Mouse (Mus musculus): ENCODE results near the gene Sec22c.

DNA sequence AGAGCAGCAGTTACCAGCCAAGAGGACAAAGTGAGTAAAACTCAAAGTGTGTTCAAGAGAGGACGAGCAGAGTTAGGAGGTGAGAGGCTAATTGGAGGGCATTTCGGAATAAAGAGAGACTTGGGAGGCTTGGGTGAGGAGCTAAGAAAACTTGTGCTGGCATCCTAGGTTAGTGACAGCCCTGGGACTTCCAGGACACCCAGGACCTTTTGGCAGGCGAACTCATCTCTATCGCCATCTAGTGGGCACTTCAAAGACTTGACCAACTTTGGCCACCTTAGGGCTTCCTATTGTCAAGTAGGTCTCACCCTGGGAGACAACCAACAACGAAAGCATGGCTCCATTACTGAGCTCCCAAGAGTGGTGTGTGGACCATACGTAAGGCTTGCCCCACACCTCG, 34.0 kb downstream of the Sec22c start:
- TF ChIP-seq POLR2A (IDR thresholded peaks at IDR 0.05; ENCODE audit: low read depth, low read length) (no peak), CTCF (IDR thresholded peaks at IDR 0.05; ENCODE audit: borderline replicate concordance, insufficient read depth, low read length) (no peak)
